ENCODE assay signal across 8 mouse cellular contexts in the genomic region with DNA sequence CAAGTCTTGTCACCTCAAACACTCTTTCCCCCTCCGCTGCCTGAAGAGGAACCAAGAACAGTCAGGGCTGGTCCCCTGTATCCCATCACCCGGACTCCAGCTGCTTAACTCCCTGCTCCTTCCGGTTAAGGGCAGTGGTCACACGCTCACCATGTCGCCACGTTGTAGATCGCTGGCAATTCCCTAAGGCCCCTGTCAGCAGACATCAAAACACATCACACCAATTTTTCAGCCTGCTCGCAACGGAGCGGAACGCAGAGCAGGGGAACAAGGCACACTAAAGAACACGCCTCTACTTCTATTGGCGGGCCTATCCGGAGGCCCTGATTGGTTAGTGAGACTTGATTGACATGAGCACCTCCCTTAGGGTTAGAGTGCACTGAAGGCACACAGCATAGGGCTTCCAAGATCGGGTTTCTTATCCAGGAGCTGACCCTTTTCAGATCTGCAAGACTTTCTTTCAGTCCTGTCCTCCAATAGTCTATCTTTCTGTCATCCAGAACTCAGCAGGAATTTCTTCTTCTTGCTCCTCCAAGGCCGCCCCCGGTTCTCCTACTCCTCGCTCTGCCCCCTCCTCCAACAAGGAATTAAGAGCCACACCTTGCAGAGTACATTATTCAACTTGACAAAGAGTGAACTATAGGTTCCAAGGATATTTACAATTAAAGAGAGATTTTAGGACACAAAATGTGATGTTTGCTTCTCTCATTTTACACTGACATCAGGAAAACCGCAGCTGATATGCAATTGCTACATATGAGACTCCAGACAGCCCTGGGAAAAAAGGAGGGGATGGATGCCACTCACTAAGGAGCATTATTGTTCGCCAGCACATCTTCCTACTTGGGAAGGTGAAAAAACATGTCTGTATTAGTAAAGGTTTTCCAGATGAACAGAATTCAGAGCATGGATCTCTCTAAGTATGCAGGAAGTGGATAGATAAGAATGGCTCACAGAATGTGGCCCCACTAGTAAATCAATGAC. TPM values are rescaled to one million over a fixed set of nuclear protein-coding genes. Genes with fewer than 3 reads are reported as not detected.
A peak's percentile ranks its signal among the peaks of the same experiment; 100 is the strongest.
DNase-seq lines count a peak whose midpoint lies in the region.

A gene (minus strand): TSS at position 278 of the 984 bp plus-strand sequence.

- DNase-seq in adipocyte (ENCODE audit: low spot score): peak; percentile 73
- peak; percentile 84 for DNase-seq in embryo, embryonic 10 days (ENCODE audit: low spot score)
- DNase-seq in gastrocnemius, adult 8-10 months (ENCODE audit: low spot score in 2 of 2): peak; percentile 8 to 9
- peak; percentile 31 for DNase-seq in hindlimb bud, embryonic 11.5 days (ENCODE audit: extremely low spot score, low read depth, low spot score)
- DNase-seq in left cerebral cortex, adult 18-20 months (ENCODE audit: low spot score in 2 of 2): peak; percentile 4 to 36
- peak; percentile 83 for DNase-seq in lung, postnatal 36 days
- peak; percentile 82 for DNase-seq in retina, embryonic 14.5 days (ENCODE audit: low spot score)
- peak; percentile 65 for DNase-seq in thymus, postnatal 4 days

RNA-seq across cellular contexts. Expression of the gene that starts here (rescaled TPM):
- 1 to 10 TPM in 3 of 4 experiments, under 1 TPM in 1; 0.48 to 2.1 (median 1.6) TPM for total RNA-seq in gastrocnemius, adult 8-10 months (2022)
- total RNA-seq in left cerebral cortex, adult 18-20 months (2021): 10 to 100 TPM; 14.8 to 15.7 TPM

Comparison
In these comparisons a context has a peak if more than half of its experiments do, and no peak if none do; other contexts are left out.
1. Peak in every context shown above with its lines: DNase-seq.
2. RNA of the gene that starts here (total RNA-seq): 14.8 to 15.7 TPM in left cerebral cortex, adult 18-20 months; 0.48 to 2.1 TPM in gastrocnemius, adult 8-10 months; every median in the first group is over 4 times any median in the second.
3. DNase-seq: peak in every context shown above with its lines; median percentile 84 in embryo, embryonic 10 days; 83 in lung, postnatal 36 days; 82 in retina, embryonic 14.5 days; 73 in adipocyte; 65 in thymus, postnatal 4 days; 31 in hindlimb bud, embryonic 11.5 days; 20 in left cerebral cortex, adult 18-20 months; 8 in gastrocnemius, adult 8-10 months.